Mouse (Mus musculus) heart, adult 2 months (tissue): ENCODE data around the gene Gcg. TPM values are rescaled to one million over a fixed set of nuclear protein-coding genes. Genes with fewer than 3 reads are reported as not detected.

Experiments used
- DNase-seq, 2 experiments: peaks; one replicate each; pipeline ENCODE4 v3.0.0; 2021
- H3K27ac ChIP-seq: fragments of 200-600 bp; 2 replicates; pipeline ENCODE4 v1.8.1; 2022
- H3K27me3 ChIP-seq: fragments of 200-500 bp; 2 replicates; pipeline ENCODE4 v1.6.1; 2012; ENCODE audit warnings: mild to moderate bottlenecking, low read length, inconsistent platforms, mixed read lengths; ENCODE audit not compliant: control insufficient read depth, insufficient read depth
- H3K36me3 ChIP-seq: fragments of 200-500 bp; 2 replicates; pipeline ENCODE4 v1.6.1; 2012; ENCODE audit warnings: low read length, inconsistent platforms; ENCODE audit not compliant: control insufficient read depth, insufficient read depth
- H3K4me1 ChIP-seq: fragments of 200-500 bp; 2 replicates; pipeline ENCODE4 v1.6.1; 2011; ENCODE audit warnings: low read length; ENCODE audit not compliant: control insufficient read depth, insufficient read depth
- H3K4me3 ChIP-seq: fragments of 200-600 bp; 2 replicates; pipeline ENCODE4 v1.8.1; 2022
- H3K79me2 ChIP-seq: fragments of 200-500 bp; replicated peaks from 2 replicates; pipeline ENCODE4 v1.6.1; 2012; ENCODE audit warnings: mild to moderate bottlenecking, inconsistent platforms, low read length, moderate library complexity, mixed read lengths; ENCODE audit not compliant: control insufficient read depth, insufficient read depth
- H3K9ac ChIP-seq: fragments of 200-500 bp; 2 replicates; pipeline ENCODE4 v1.6.1; 2012; ENCODE audit warnings: low read depth, mild to moderate bottlenecking, control low read depth, inconsistent platforms, low read length, mixed read lengths
- CTCF ChIP-seq: fragments of 200-600 bp; IDR thresholded peaks from 2 replicates; pipeline ENCODE4 v1.8.1; 2022; ENCODE audit warnings: antibody characterized with exemption, mild to moderate bottlenecking, moderate library complexity
- EP300 ChIP-seq: fragments of 200-500 bp; IDR thresholded peaks from 2 replicates; pipeline ENCODE4 v1.6.1; 2011; ENCODE audit warnings: low read depth, low read length, control low read depth; ENCODE audit not compliant: insufficient read depth
- POLR2A ChIP-seq: fragments of 200-500 bp; IDR thresholded peaks from 2 replicates; pipeline ENCODE4 v1.6.1; 2011; ENCODE audit warnings: mild to moderate bottlenecking, low read depth, low read length, control low read depth; ENCODE audit not compliant: insufficient read depth
- WGBS: fragments of 180-500 bp; shearing (Covaris S2); methylation state at CpG from one replicate; pipeline ENCODE4 v1.1.7; 2018; 5-methylcytosine and 5-hydroxymethylcytosine counted together
- intact Hi-C: fragments of 180-260 bp; cut with DNase I; formaldehyde crosslinking; loops from one replicate; pipeline ENCODE4 v1.15.1; 2025
- polyA plus RNA-seq: library from polyadenylated mRNA; depleted of rRNA; stranded (reverse); fragments of >200 nt; gene quantifications from 2 replicates; pipeline ENCODE4 v1.2.3, GENCODE M21; 2012
- total RNA-seq, 2 experiments: library from RNA; stranded (reverse); gene quantifications; 2 replicates each; pipeline ENCODE4 v1.2.3; 2021

Gene Gcg
- total and polyA plus RNA-seq, 3 experiments, result not detected

GRCm38 (mm10) chr2:62463287-62463686 is 20.2 kb downstream of the Gcg start:
- TF ChIP-seq POLR2A (no peak), EP300 (no peak), CTCF (no peak)
- no peaks in the 10 kb centered on the region for H3K27me3 ChIP-seq
- no peaks in the 10 kb centered on the region for H3K36me3 ChIP-seq
- 80% methylated on average over 2 of the region's 2 CpGs for WGBS
- no peaks in the 10 kb centered on the region for H3K4me1 ChIP-seq
- H3K79me2 ChIP-seq, result no peaks in the 10 kb centered on the region
- no peak for DNase-seq
- no peak overlapping the region for H3K9ac ChIP-seq
- H3K27ac ChIP-seq, result no peak overlapping the region
- no peak overlapping the region for H3K4me3 ChIP-seq
- intact Hi-C loops, result no loop called here

- H3K27me3 ChIP-seq, result no peaks in the 10 kb centered on the region
- H3K9ac ChIP-seq, result no peak overlapping the region
- DNase-seq, result no peak
- no peaks in the 10 kb centered on the region for H3K79me2 ChIP-seq
- WGBS, result 80% methylated on average over 2 of the region's 2 CpGs
- H3K4me1 ChIP-seq, result no peaks in the 10 kb centered on the region
- no peak overlapping the region for H3K4me3 ChIP-seq
- intact Hi-C loops, result no loop called here
- H3K27ac ChIP-seq, result no peak overlapping the region
- TF ChIP-seq CTCF, result no peak
- no peak for TF ChIP-seq POLR2A
- no peak for TF ChIP-seq EP300
- no peaks in the 10 kb centered on the region for H3K36me3 ChIP-seq
These were observed 21.3 kb downstream of the Gcg start for GRCm38 (mm10) chr2:62462174-62462573.

- WGBS, result 77% methylated on average over 12 of the region's 12 CpGs
- Histone ChIP-seq H3K4me1 (no peaks in the 10 kb centered on the region), H3K9ac (no peak overlapping the region), H3K4me3 (no peak overlapping the region), H3K27me3 (no peaks in the 10 kb centered on the region), H3K79me2 (no peaks in the 10 kb centered on the region), H3K27ac (no peak overlapping the region), H3K36me3 (no peaks in the 10 kb centered on the region)
- intact Hi-C loops, result no loop called here
- DNase-seq, result no peak
- TF ChIP-seq POLR2A (no peak), EP300 (no peak), CTCF (no peak)
These were observed 22.5 kb downstream of the Gcg start for GRCm38 (mm10) chr2:62460815-62461450.

GRCm38 (mm10) chr2:62460231-62460710 is 23.2 kb downstream of the Gcg start:
- peak in 1 of 2 experiments; percentile 17 for DNase-seq
- Histone ChIP-seq H3K4me1 (no peaks in the 10 kb centered on the region), H3K4me3 (no peak overlapping the region), H3K27me3 (no peaks in the 10 kb centered on the region), H3K36me3 (no peaks in the 10 kb centered on the region), H3K79me2 (no peaks in the 10 kb centered on the region), H3K27ac (no peak overlapping the region), H3K9ac (no peak overlapping the region)
- no peak for TF ChIP-seq POLR2A
- no peak for TF ChIP-seq CTCF
- TF ChIP-seq EP300, result no peak
- 43% methylated on average over 7 of the region's 7 CpGs for WGBS
- intact Hi-C loops, result no loop called here

GRCm38 (mm10) chr2:62459241-62460174 is 23.9 kb downstream of the Gcg start:
- Histone ChIP-seq H3K9ac (no peak overlapping the region), H3K27me3 (no peaks in the 10 kb centered on the region), H3K4me3 (no peak overlapping the region), H3K79me2 (no peaks in the 10 kb centered on the region), H3K4me1 (no peaks in the 10 kb centered on the region), H3K27ac (no peak overlapping the region), H3K36me3 (no peaks in the 10 kb centered on the region)
- 36% methylated on average over 18 of the region's 18 CpGs for WGBS
- intact Hi-C loops, result loop anchor here (5.0 to 10.0 kb wide), 2 partner anchors 165 to 472 kb away; no protein-coding TSS in a partner anchor
- TF ChIP-seq POLR2A, result no peak
- DNase-seq, result no peak

GRCm38 (mm10) chr2:62458070-62458469 is 25.4 kb downstream of the Gcg start:
- Histone ChIP-seq H3K27ac (no peak overlapping the region), H3K4me3 (no peak overlapping the region), H3K4me1 (no peaks in the 10 kb centered on the region), H3K9ac (no peak overlapping the region), H3K36me3 (no peaks in the 10 kb centered on the region), H3K27me3 (no peaks in the 10 kb centered on the region), H3K79me2 (no peaks in the 10 kb centered on the region)
- WGBS, result 33% methylated on average over 9 of the region's 9 CpGs
- TF ChIP-seq CTCF, result peak; percentile 80
- TF ChIP-seq POLR2A, result no peak
- intact Hi-C loops, result loop anchor here (1.0 to 10.0 kb wide), 3 partner anchors 112 to 471 kb away; no protein-coding TSS in a partner anchor
- no peak for DNase-seq
